Mouse (Mus musculus) embryonic fibroblast, embryonic 13.5 days (primary cell): Measurements from ENCODE around the gene Ppfia4. TPM values are rescaled to one million over a fixed set of nuclear protein-coding genes. Genes with fewer than 3 reads are reported as not detected.
A peak's percentile ranks its signal among the peaks of the same experiment; 100 is the strongest.

Experiments used
- H3K27ac ChIP-seq: 2 replicates; pipeline ENCODE4 v1.5.1; 2012; ENCODE audit warnings: low read length, control low read depth, inconsistent platforms; ENCODE audit not compliant: insufficient read depth
- H3K4me1 ChIP-seq: 2 replicates; pipeline ENCODE4 v1.6.1; 2011; ENCODE audit warnings: low read length; ENCODE audit not compliant: control insufficient read depth, insufficient read depth
- H3K4me3 ChIP-seq: 2 replicates; pipeline ENCODE4 v1.5.1; 2011; ENCODE audit warnings: mild to moderate bottlenecking, control low read depth, low read length; ENCODE audit not compliant: insufficient read depth
- CTCF ChIP-seq: IDR thresholded peaks from 2 replicates; pipeline ENCODE4 v1.5.1; 2011; ENCODE audit warnings: mild to moderate bottlenecking, control low read depth, low read length, moderate library complexity, borderline replicate concordance; ENCODE audit not compliant: insufficient read depth
- POLR2A ChIP-seq: IDR thresholded peaks from 2 replicates; pipeline ENCODE4 v1.6.1; 2011; ENCODE audit warnings: low read depth, mild to moderate bottlenecking, control low read depth, low read length, moderate library complexity
- polyA plus RNA-seq: library from polyadenylated mRNA; stranded (reverse); fragments of >200 nt; gene quantifications from 2 replicates; pipeline ENCODE4 v1.2.4, GENCODE M21; 2011; ENCODE audit warnings: low read depth; ENCODE audit not compliant: missing spikeins, insufficient read length

The Ppfia4 gene
- polyA plus RNA-seq, 1 experiment, result 1.4 TPM

GRCm38 (mm10) chr1:134339757-134340619 is 7.3 kb upstream of the Ppfia4 start:
- no peak overlapping the region for H3K27ac ChIP-seq
- TF ChIP-seq POLR2A (no peak), CTCF (no peak)
- H3K4me1 ChIP-seq, result no peaks in the 10 kb centered on the region

GRCm38 (mm10) chr1:134339162-134339561 is 6.4 kb upstream of the Ppfia4 start:
- H3K4me3 ChIP-seq, result no peak overlapping the region
- TF ChIP-seq CTCF (no peak), POLR2A (no peak)
- no peaks in the 10 kb centered on the region for H3K4me1 ChIP-seq
- no peak overlapping the region for H3K27ac ChIP-seq

More at GRCm38 (mm10) chr1:134339757-134340619, 7.3 kb upstream of the Ppfia4 start:
- no peak overlapping the region for H3K4me3 ChIP-seq

DNA sequence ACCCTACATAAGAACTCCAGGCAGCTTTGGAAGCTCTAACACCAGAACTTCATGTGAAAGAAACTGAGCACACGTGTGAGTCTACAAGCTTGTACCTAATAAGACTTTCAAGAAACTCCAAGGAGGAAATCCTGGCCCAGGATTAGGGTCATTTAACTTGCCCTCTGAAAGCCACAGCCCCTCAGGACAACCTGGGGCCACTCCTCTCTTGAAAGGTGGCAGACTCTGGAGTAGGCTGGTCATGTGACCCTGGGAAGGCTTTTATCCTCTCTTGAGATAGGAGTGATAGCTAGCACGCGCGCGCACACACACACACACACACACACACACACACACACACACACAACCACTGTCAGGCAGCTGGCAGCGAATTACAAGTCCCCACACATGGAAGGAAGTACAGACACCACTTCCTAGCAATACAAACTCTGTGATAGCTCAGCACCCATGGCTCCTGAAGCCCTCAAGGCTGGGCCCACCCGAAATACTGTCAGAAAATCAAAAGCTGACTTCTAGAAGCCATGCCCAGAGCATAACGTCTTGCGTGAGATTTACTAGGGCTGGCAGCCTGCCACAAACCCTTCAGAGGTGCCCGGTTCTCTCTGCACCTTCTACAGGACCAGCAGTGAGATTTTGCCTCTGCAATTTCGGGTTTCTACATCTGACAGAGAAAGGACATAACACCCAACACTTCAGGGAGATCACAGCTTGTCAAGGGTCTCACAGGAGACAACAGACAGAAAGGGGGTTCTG is 4.4 kb upstream of the Ppfia4 start:
- Histone ChIP-seq H3K4me3 (no peak overlapping the region), H3K27ac (no peak overlapping the region)
- TF ChIP-seq CTCF (no peak), POLR2A (no peak)

GRCm38 (mm10) chr1:134335924-134336810 is 3.4 kb upstream of the Ppfia4 start:
- H3K4me3 ChIP-seq, result no peak overlapping the region
- no peak for TF ChIP-seq POLR2A
- TF ChIP-seq CTCF, result no peak
- peaks cover 3% of the 10 kb centered on the region; the same call in 1 of the 2 replicates for H3K4me1 ChIP-seq
- no peak overlapping the region for H3K27ac ChIP-seq

More for the DNA sequence above, 4.4 kb upstream of the Ppfia4 start:
- peaks cover 3% of the 10 kb centered on the region; the same call in 1 of the 2 replicates for H3K4me1 ChIP-seq

GRCm38 (mm10) chr1:134335211-134335923 is 2.6 kb upstream of the Ppfia4 start:
- TF ChIP-seq CTCF (no peak), POLR2A (no peak)
- H3K4me1 ChIP-seq, result peaks cover 3% of the 10 kb centered on the region; the same call in 1 of the 2 replicates
- no peak overlapping the region for H3K27ac ChIP-seq
- H3K4me3 ChIP-seq, result no peak overlapping the region

- TF ChIP-seq CTCF (no peak), POLR2A (no peak)
- Histone ChIP-seq H3K4me3 (no peak overlapping the region), H3K27ac (no peak overlapping the region), H3K4me1 (peaks cover 3% of the 10 kb centered on the region; the same call in 1 of the 2 replicates)
Observed at GRCm38 (mm10) chr1:134334111-134334827, 1.5 kb upstream of the Ppfia4 start.

DNA sequence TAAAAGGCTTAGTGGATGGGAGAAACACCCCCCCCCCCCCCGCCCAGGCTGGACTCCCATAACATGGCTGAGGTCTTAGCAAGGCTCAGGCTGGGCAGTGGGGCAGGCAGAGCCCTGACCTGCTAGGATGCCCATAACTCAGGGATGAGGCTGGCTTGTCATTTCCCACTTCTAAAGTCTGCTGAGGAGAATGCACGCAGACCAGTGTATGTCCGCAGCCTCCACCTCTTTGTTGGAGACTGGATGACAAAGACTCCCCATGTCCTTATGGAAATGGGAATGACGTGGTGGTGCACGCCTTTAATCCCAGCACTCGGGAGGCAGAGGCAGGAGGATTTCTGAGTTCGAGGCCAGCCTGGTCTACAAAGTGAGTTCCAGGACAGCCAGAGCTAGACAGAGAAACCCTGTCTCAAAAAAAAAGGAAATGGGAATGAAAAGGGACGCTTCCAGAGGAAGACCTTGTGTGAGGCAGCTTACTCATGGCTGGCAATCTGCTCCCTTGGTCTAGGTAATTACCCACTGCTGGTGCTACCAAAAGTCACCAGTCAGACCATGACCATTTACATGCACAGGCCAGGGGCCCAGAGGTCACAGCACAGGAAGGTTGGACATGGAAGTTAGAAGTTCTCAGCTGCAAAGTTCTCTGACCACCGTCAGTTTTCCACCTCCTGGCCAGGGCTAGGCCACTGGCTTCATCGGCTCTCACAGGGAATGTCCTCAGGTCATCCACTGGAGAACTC is 813 bp upstream of the Ppfia4 start:
- no peak for TF ChIP-seq POLR2A
- no peak for TF ChIP-seq CTCF
- Histone ChIP-seq H3K4me3 (no peak overlapping the region), H3K4me1 (peaks cover 3% of the 10 kb centered on the region; the same call in 1 of the 2 replicates), H3K27ac (no peak overlapping the region)

- H3K27ac ChIP-seq, result no peak overlapping the region; the same call in 1 of the 2 replicates
- TF ChIP-seq CTCF (peak; percentile 39; the same call in 1 of the 2 replicates), POLR2A (no peak)
- H3K4me1 ChIP-seq, result peaks cover 3% of the 10 kb centered on the region; the same call in 1 of the 2 replicates
Observed at GRCm38 (mm10) chr1:134331879-134332635, 671 bp downstream of the Ppfia4 start.

More at GRCm38 (mm10) chr1:134331879-134332635, 671 bp downstream of the Ppfia4 start:
- no peak overlapping the region for H3K4me3 ChIP-seq
